Mouse (Mus musculus) liver, postnatal 0 days (tissue): ENCODE measurements around the gene Dennd4c.
"Not testable (repeated sequence)": the region's sequence is repeated elsewhere in the genome, so short reads cannot be mapped to it uniquely, and the experiment has no call there.

Experiments
- CTCF ChIP-seq: sonication (generic); IDR thresholded peaks from 2 replicates; pipeline ENCODE4 v1.5.1; 2016; ENCODE audit warnings: antibody characterized with exemption, low read depth
- EP300 ChIP-seq: IDR thresholded peaks from 2 replicates; pipeline ENCODE4 v1.6.1; 2016; ENCODE audit warnings: antibody characterized with exemption, low read depth, mild to moderate bottlenecking

- not testable (repeated sequence) for TF ChIP-seq CTCF, EP300
Observed at GRCm38 (mm10) chr4:86841141-86841540, 92.8 kb downstream of the Dennd4c start.
